Mouse (Mus musculus) hindbrain, postnatal 0 days (tissue): Measurements from ENCODE around the gene Cdkl5. TPM values are rescaled to one million over a fixed set of nuclear protein-coding genes. Genes with fewer than 3 reads are reported as not detected.
"Not testable (repeated sequence)": the region's sequence is repeated elsewhere in the genome, so short reads cannot be mapped to it uniquely, and the experiment has no call there.

Experiments used
- ATAC-seq: fragments of 200-750 bp; cut with Nextera tagmentation; 2 replicates; pipeline ENCODE4 v1.8.0; 2017; ENCODE audit warnings: mild to moderate bottlenecking, moderate TSS enrichment, moderate library complexity
- DNase-seq: peaks from one replicate; pipeline ENCODE4 v3.0.0-alpha.2; 2015; ENCODE audit warnings: low spot score
- H3K27ac ChIP-seq: fragments of 300-500 bp; sonication (generic); 2 replicates; pipeline ENCODE4 v1.5.1; 2014; ENCODE audit warnings: mild to moderate bottlenecking
- H3K27me3 ChIP-seq: fragments of 300-500 bp; sonication (generic); 2 replicates; pipeline ENCODE4 v1.6.1; 2014; ENCODE audit warnings: low read length, mixed read lengths; ENCODE audit not compliant: insufficient read depth
- H3K36me3 ChIP-seq: fragments of 300-500 bp; sonication (generic); 2 replicates; pipeline ENCODE4 v1.6.1; 2014; ENCODE audit warnings: low read length, mixed read lengths; ENCODE audit not compliant: insufficient read depth
- H3K4me1 ChIP-seq: fragments of 300-500 bp; sonication (generic); 2 replicates; pipeline ENCODE4 v1.6.1; 2014; ENCODE audit warnings: antibody characterized with exemption, low read length, mixed read lengths; ENCODE audit not compliant: insufficient read depth
- H3K4me2 ChIP-seq: fragments of 300-500 bp; sonication (generic); 2 replicates; pipeline ENCODE4 v1.6.1; 2014; ENCODE audit warnings: low read depth, mild to moderate bottlenecking, low read length, moderate library complexity, mixed read lengths
- H3K4me3 ChIP-seq: fragments of 300-500 bp; sonication (generic); 2 replicates; pipeline ENCODE4 v1.5.1; 2014; ENCODE audit warnings: low read length
- H3K9ac ChIP-seq: fragments of 300-500 bp; sonication (generic); replicated peaks from 2 replicates; pipeline ENCODE4 v1.6.1; 2014; ENCODE audit warnings: mild to moderate bottlenecking, low read length, moderate library complexity, mixed read lengths
- H3K9me3 ChIP-seq: fragments of 300-500 bp; sonication (generic); 2 replicates; pipeline ENCODE4 v1.6.1; 2016; ENCODE audit warnings: low read length, mixed read lengths
- CTCF ChIP-seq: IDR thresholded peaks from 2 replicates; pipeline ENCODE4 v1.5.1; 2016; ENCODE audit warnings: antibody characterized with exemption, control low read depth, low read depth
- WGBS: fragments of 180-500 bp; shearing (Covaris S2); extraction: QIAGEN DNeasy Blood & Tissue Kit; methylation state at CpG from one replicate; pipeline ENCODE4 v1.1.7; 2014; 5-methylcytosine and 5-hydroxymethylcytosine counted together
- polyA plus RNA-seq: library from polyadenylated mRNA; unstranded; fragments of >200 nt; fragmentation: Nextera tagmentation; extraction: Ambion mirVana; gene quantifications from 2 replicates; pipeline ENCODE4 v1.2.1, GENCODE M21; 2015
- total RNA-seq: library from RNA; depleted of rRNA; stranded (reverse); fragments of >200 nt; gene quantifications from 2 replicates; pipeline ENCODE4 v1.2.3, GENCODE M21; 2014

The Cdkl5 gene
- total and polyA plus RNA-seq, 2 experiments from 2014 or later: 4.1 to 17.0 TPM

DNA sequence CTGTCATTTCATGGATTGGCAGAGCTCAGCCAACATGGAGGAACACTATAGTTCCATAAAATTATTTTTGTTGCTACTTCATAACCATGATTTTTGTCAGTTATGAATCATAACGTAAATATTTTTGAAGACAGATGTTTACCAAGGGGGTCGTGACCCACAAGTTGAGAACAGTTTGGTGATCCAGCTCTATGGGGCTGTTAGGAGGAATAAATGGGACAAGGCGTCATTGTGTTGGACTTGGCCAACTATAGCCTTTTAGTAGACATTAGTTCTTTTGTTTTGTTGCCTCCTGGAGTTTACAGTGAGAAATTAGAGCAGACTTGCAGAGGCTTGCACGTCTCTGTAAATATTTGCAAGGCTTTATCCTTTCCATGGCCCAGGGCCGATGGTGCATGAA lies 212.2 kb downstream of the Cdkl5 start:
- Histone ChIP-seq H3K27me3 (no peaks in the 10 kb centered on the region), H3K4me2 (no peak overlapping the region), H3K4me1 (no peaks in the 10 kb centered on the region), H3K4me3 (no peak overlapping the region), H3K36me3 (no peaks in the 10 kb centered on the region), H3K9ac (no peak overlapping the region), H3K27ac (no peak overlapping the region), H3K9me3 (no peaks in the 10 kb centered on the region)
- WGBS: 76% methylated on average over 5 of the region's 5 CpGs
- DNase-seq (no peak), ATAC-seq (no peak)
- no peak for TF ChIP-seq CTCF

DNA sequence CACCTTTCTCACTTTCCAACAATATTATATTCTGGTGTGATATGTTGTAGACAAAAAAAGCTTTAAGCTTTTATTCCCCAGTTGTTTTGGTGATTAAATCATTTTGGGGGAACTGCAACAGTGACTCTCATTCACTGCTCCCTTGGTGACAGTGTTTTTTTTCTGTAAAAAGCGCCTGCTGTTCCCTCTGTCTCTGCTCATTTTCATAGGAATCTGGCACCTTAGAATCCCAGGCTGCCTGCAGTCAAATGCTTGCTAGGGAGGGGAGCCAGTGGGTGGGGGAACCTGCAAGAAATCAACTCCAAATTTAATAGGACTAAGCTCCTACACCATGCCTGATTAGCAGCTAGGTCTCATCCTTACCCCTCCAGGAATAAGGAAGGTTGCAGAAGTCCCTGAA lies 221.5 kb downstream of the Cdkl5 start:
- Histone ChIP-seq H3K9ac (no peak overlapping the region), H3K27ac (no peak overlapping the region), H3K4me2 (no peak overlapping the region), H3K27me3 (no peaks in the 10 kb centered on the region; the same call in 1 of the 2 replicates), H3K9me3 (no peaks in the 10 kb centered on the region), H3K4me1 (no peaks in the 10 kb centered on the region), H3K4me3 (no peak overlapping the region), H3K36me3 (no peaks in the 10 kb centered on the region)
- 32% methylated on average over 1 of the region's 1 CpGs for WGBS
- no peak for ATAC-seq
- no peak for TF ChIP-seq CTCF
- DNase-seq: no peak

DNA sequence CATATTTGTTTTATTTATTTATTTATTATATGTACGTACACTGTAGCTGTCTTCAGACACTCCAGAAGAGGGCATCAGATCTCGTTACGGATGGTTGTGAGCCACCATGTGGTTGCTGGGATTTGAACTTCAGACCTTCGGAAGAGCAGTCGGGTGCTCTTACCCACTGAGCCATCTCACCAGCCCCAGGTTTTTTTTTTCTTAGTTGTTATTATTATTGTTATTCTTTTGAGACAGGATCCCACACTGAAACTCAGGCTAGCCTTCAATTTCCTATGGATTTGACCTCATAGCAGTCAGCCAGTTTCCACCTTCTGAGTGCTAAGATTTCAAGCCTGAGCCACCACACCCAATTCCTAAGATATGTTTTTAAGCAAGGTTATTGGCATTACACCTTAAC lies 224.9 kb downstream of the Cdkl5 start:
- not testable (repeated sequence) for H3K4me1 ChIP-seq, H3K27me3 ChIP-seq, H3K4me2 ChIP-seq, H3K9me3 ChIP-seq, H3K4me3 ChIP-seq, ATAC-seq, DNase-seq, H3K36me3 ChIP-seq, H3K27ac ChIP-seq, H3K9ac ChIP-seq
- 84% methylated on average over 5 of the region's 5 CpGs for WGBS

DNA sequence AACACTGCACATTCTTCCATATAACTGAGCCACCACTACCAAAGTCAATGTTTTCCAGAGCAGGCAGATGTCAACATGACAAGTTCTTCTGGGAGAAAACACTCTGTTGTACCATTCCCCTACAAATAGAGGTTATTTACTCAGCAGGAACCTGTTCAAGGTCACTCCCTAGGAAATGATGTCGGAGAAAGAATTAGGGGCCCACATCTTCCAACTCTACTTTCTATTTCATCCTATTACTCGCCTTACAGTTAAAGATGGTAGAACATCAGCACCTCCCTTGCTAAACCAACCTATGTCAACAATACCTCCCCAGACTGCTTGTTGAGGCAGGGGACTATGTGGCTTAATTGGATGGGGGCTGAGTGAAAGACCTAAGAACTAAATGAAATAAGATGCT lies 226.8 kb downstream of the Cdkl5 start, which contains the start of gene Rs1:
Gene Rs1 (plus strand): TSS at position 301 of the 400 bp plus-strand sequence.
- ATAC-seq (no peak), DNase-seq (no peak)
- H3K36me3 ChIP-seq: no peaks in the 10 kb centered on the region
- TF ChIP-seq CTCF: no peak
- H3K4me2 ChIP-seq: peak within 1 kb of the TSS; percentile 52
- no peaks in the 10 kb centered on the region for H3K4me1 ChIP-seq
- peak within 1 kb of the TSS; percentile 48 for H3K4me3 ChIP-seq
- WGBS: 83% methylated on average over 2 of the region's 2 CpGs
- H3K27me3 ChIP-seq: no peaks in the 10 kb centered on the region; the same call in 1 of the 2 replicates
- no peaks in the 10 kb centered on the region for H3K9me3 ChIP-seq
- no peak within 1 kb of the TSS for H3K27ac ChIP-seq
- no peak within 1 kb of the TSS for H3K9ac ChIP-seq

DNA sequence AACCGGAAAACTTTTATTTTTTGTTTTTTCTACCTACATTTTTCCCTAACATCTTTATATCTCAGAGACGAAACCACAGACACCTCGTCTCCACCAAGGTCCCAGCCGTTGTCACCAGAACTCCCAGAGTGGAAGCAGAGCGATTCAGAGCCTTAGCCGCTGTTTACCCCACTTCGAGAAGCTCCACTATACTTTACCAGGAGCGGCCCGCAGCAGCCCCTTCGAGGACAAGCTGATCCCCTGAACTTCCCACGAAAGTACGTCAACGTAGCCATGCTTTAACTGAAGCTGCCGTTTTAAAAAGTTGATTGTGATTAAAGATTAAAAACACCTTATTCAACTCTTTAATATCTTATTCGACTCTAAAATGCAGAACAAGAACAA lies 228.3 kb downstream of the Cdkl5 start:
- TF ChIP-seq CTCF: no peak
- ATAC-seq (peak; percentile 85), DNase-seq (peak; percentile 35)
- Histone ChIP-seq H3K36me3 (no peaks in the 10 kb centered on the region), H3K4me3 (peak overlapping the region; percentile 48), H3K9ac (no peak overlapping the region), H3K4me1 (no peaks in the 10 kb centered on the region), H3K27me3 (no peaks in the 10 kb centered on the region; the same call in 1 of the 2 replicates), H3K27ac (no peak overlapping the region), H3K4me2 (peak overlapping the region; percentile 52), H3K9me3 (no peaks in the 10 kb centered on the region)
- 37% methylated on average over 15 of the region's 15 CpGs for WGBS

DNA sequence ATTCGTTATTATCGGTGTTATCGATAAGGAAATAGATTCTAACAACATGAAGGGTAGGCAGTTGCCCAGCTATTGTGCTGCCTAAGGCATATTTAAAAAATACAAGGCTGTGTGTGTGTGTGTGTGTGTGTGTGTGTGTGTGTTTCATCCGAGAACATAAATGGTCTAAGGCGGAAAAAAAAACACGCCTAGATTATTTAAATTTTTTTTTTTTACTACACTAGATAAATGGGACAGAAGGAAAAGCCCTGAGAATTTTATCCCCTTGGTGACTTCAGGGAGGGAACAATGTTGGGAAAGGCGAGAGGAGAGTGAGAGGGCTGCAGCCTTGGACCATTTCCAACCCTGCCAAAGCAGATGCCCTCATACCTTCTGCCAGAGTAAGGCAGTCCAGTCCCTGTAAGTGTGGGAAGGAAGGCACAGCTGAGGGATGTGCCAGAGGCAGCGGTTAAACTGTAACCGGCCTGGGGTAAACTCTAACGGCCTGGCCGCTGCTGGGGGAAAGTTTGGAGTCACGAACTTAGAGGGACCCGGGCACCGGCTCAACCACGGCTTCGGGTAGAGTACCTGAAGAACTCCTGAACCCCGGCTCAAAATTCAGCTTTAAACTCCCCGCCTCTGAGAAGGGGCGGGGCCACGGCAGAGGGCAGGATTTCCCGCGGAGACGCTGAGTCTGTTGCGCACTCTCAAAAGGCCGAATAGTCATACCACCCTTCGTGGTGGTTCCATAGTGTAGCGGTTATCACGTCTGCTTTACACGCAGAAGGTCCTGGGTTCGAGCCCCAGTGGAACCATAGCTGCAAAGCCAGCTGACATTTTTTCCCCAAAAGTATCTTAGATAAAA lies 228.9 kb downstream of the Cdkl5 start:
- Histone ChIP-seq H3K4me1 (no peaks in the 10 kb centered on the region), H3K36me3 (no peaks in the 10 kb centered on the region), H3K4me3 (peak overlapping the region; percentile 48), H3K27ac (no peak overlapping the region), H3K27me3 (no peaks in the 10 kb centered on the region; the same call in 1 of the 2 replicates), H3K9me3 (no peaks in the 10 kb centered on the region), H3K9ac (no peak overlapping the region), H3K4me2 (peak overlapping the region; percentile 52)
- DNase-seq (peak; percentile 88), ATAC-seq (peak; percentile 98)
- WGBS: 36% methylated on average over 30 of the region's 30 CpGs
- TF ChIP-seq CTCF: no peak

DNA sequence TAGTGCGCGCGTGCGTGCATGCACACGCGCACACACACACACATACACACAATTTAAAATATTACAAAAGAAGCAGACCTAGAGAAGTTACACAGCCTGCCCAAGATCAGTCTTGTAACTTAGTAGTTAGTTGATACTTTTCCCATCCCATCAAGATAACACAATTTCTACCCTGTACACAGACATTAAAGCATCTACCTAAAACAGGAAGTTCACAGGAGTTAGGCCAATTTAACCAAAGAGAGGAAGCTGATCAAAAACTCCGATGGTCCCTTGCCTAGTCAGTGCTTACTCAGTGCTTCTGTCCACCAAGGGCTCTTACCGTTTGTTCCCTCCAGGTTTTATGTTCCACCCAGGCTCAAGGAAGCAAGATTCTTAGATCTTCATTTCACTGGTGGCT lies 243.7 kb downstream of the Cdkl5 start:
- no peak for TF ChIP-seq CTCF
- ATAC-seq: no peak
- Histone ChIP-seq H3K4me1 (no peaks in the 10 kb centered on the region), H3K9ac (no peak overlapping the region), H3K36me3 (no peaks in the 10 kb centered on the region), H3K27ac (no peak overlapping the region), H3K4me3 (no peak overlapping the region), H3K4me2 (no peak overlapping the region), H3K27me3 (no peaks in the 10 kb centered on the region), H3K9me3 (no peaks in the 10 kb centered on the region)
- no peak for DNase-seq
- WGBS: 95% methylated on average over 8 of the region's 8 CpGs
